Mouse (Mus musculus) heart, postnatal 0 days (tissue): ENCODE measurements at regions not wholly inside any gene's neighbourhood (a gene's known extent, or its start where the extent isn't known, plus 50 kb on each side); places are given as distances from the start of the nearest gene placed in this dataset.

ENCODE experiments used
- ATAC-seq: fragments of 200-750 bp; cut with Nextera tagmentation; 2 replicates; pipeline ENCODE4 v1.8.0; 2017; ENCODE audit warnings: low read depth, moderate number of reproducible peaks, moderate library complexity; ENCODE audit not compliant: insufficient read depth
- DNase-seq: peaks from one replicate; pipeline ENCODE4 v3.0.0-alpha.2; 2016; ENCODE audit warnings: low spot score
- H3K27ac ChIP-seq: fragments of 300-500 bp; sonication (generic); 2 replicates; pipeline ENCODE4 v1.5.1; 2014; ENCODE audit warnings: low read depth, mild to moderate bottlenecking
- H3K27me3 ChIP-seq: fragments of 300-500 bp; sonication (generic); 2 replicates; pipeline ENCODE4 v1.6.1; 2014; ENCODE audit warnings: low read length, mixed read lengths; ENCODE audit not compliant: control insufficient read depth, insufficient read depth
- H3K36me3 ChIP-seq: fragments of 300-500 bp; sonication (generic); replicated peaks from 2 replicates; pipeline ENCODE4 v1.6.1; 2014; ENCODE audit warnings: low read length, mixed read lengths; ENCODE audit not compliant: control insufficient read depth, insufficient read depth
- H3K4me1 ChIP-seq: fragments of 300-500 bp; sonication (generic); 2 replicates; pipeline ENCODE4 v1.6.1; 2014; ENCODE audit warnings: antibody characterized with exemption; ENCODE audit not compliant: control insufficient read depth, insufficient read depth
- H3K4me2 ChIP-seq: fragments of 300-500 bp; sonication (generic); 2 replicates; pipeline ENCODE4 v1.6.1; 2014; ENCODE audit warnings: low read depth, mild to moderate bottlenecking, low read length, moderate library complexity
- H3K4me3 ChIP-seq: fragments of 300-500 bp; sonication (generic); 2 replicates; pipeline ENCODE4 v1.5.1; 2014; ENCODE audit warnings: low read depth, low read length
- H3K9ac ChIP-seq: fragments of 300-500 bp; sonication (generic); replicated peaks from 2 replicates; pipeline ENCODE4 v1.6.1; 2014; ENCODE audit warnings: low read depth, low read length, mixed read lengths
- H3K9me3 ChIP-seq: fragments of 300-500 bp; sonication (generic); replicated peaks from 2 replicates; pipeline ENCODE4 v1.6.1; 2016; ENCODE audit warnings: low read length; ENCODE audit not compliant: control insufficient read depth
- CTCF ChIP-seq: IDR thresholded peaks from 2 replicates; pipeline ENCODE4 v1.5.1; 2016; ENCODE audit warnings: antibody characterized with exemption, control low read depth, low read depth
- EP300 ChIP-seq: IDR thresholded peaks from 2 replicates; pipeline ENCODE4 v1.6.1; 2016; ENCODE audit warnings: antibody characterized with exemption, low read depth
- WGBS: fragments of 180-500 bp; shearing (Covaris S2); extraction: QIAGEN DNeasy Blood & Tissue Kit; methylation state at CpG from one replicate; pipeline ENCODE4 v1.1.7; 2014; 5-methylcytosine and 5-hydroxymethylcytosine counted together

DNA sequence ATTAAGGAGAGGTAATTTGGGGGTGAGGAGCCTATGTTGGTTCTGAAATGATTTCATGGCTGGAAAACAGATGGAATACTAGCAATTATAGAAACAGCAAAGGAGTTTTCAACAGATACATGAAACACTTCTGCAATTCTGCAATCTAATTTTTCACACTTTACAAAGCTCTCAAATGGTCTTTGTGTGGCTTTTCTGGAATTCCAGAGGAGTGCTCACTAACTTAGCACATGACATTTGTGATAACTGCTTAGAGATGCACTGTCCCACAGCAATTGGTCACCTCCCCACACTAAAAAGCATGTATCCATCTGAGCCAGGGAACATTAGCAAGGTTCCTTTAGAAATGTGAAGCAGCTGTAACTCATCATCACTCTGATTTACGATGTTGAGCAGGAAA, 560.1 kb downstream of the Cenpc1 start:
- 48% methylated on average over 1 of the region's 1 CpGs for WGBS
- H3K4me3 ChIP-seq, result no peak overlapping the region
- H3K9me3 ChIP-seq, result no peaks in the 10 kb centered on the region; the same call in 1 of the 2 replicates
- no peak overlapping the region for H3K27ac ChIP-seq
- no peaks in the 10 kb centered on the region for H3K4me1 ChIP-seq
- TF ChIP-seq EP300, result no peak
- TF ChIP-seq CTCF, result no peak
- H3K27me3 ChIP-seq, result no peaks in the 10 kb centered on the region
- DNase-seq (no peak), ATAC-seq (no peak)
- no peaks in the 10 kb centered on the region for H3K36me3 ChIP-seq
- H3K9ac ChIP-seq, result no peak overlapping the region
- H3K4me2 ChIP-seq, result no peak overlapping the region

DNA sequence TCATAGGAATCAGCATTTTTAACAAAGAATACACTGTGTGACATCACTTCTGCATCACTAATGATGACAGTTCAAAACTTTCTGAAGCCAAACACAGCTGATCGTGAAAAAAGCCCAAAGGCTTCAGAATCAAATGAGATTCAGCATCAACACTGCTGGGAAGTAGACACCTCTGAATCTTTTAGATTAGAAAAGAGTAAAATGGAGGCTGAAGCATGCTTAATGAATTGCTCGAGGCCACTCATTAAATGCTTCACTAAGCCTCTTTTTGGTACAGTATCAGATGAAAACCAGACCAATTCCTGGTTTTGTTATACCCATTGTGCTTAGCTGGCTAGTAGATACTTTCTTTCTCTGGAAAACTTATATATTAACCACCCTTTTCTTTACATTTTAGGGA, 568.1 kb downstream of the Cenpc1 start:
- no peak for DNase-seq
- TF ChIP-seq CTCF, result no peak
- TF ChIP-seq EP300, result no peak
- H3K27me3 ChIP-seq, result no peaks in the 10 kb centered on the region
- H3K4me1 ChIP-seq, result no peaks in the 10 kb centered on the region
- H3K27ac ChIP-seq, result no peak overlapping the region
- no peak for ATAC-seq
- H3K4me2 ChIP-seq, result no peak overlapping the region
- H3K4me3 ChIP-seq, result no peak overlapping the region
- H3K36me3 ChIP-seq, result no peaks in the 10 kb centered on the region
- WGBS, result 53% methylated on average over 2 of the region's 2 CpGs
- no peak overlapping the region for H3K9ac ChIP-seq
- H3K9me3 ChIP-seq, result no peaks in the 10 kb centered on the region

DNA sequence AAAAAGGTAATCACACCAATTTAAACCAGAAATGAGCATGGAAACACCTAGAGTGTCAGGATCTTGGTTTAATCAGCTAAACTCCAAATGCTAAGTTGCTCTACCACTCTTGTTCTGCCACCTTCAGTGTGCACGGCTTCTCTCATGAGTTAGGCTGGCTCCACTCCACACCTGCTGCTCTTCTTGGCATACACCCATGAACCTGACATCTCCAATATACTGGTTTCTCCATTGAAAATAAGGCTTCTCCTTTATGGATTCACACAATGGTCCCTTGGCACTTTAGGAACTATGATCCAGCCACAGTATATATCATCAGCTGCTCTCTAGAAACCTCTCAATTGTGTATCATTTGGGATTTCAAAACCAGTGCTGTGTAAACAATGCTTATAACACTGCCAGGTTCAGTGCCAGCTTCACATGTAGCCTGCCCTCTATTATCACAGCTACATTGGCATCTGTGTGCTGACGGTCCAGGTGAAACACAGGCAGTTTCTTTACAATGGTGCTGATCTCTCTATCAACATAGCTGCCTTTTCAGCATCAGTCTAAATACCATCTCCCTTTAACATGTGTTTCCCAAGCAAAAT, 579.6 kb downstream of the Cenpc1 start:
- no peak for DNase-seq
- no peak overlapping the region for H3K9ac ChIP-seq
- H3K4me3 ChIP-seq, result no peak overlapping the region
- H3K36me3 ChIP-seq, result no peaks in the 10 kb centered on the region
- H3K4me1 ChIP-seq, result no peaks in the 10 kb centered on the region
- peaks cover 7% of the 10 kb centered on the region; the same call in 1 of the 2 replicates for H3K9me3 ChIP-seq
- TF ChIP-seq EP300 (no peak), CTCF (no peak)
- H3K4me2 ChIP-seq, result no peak overlapping the region
- H3K27me3 ChIP-seq, result no peaks in the 10 kb centered on the region
- ATAC-seq, result no peak
- WGBS, result 67% methylated on average over 2 of the region's 2 CpGs
- H3K27ac ChIP-seq, result no peak overlapping the region

DNA sequence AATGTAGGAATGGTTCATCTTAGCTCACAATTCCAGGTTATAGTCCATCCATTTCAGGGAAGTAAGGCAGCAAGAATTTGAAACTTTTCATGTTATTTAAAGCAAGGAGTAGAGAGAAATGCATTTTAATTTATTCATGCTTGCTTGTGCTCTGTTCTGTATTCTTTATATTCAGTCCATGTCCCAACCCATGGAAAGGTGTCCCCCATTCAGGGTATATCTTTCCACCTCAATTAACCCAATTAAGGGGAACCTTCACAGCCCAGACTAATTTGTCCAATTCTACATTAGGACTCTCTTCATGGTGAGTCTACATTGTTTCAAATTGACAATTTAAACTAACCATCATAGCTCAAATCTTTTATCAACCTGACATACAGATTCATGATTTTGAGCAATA, 580.2 kb downstream of the Cenpc1 start:
- no peak for DNase-seq
- Histone ChIP-seq H3K27me3 (no peaks in the 10 kb centered on the region), H3K4me1 (no peaks in the 10 kb centered on the region), H3K4me3 (no peak overlapping the region), H3K27ac (no peak overlapping the region), H3K4me2 (no peak overlapping the region), H3K9me3 (peaks cover 7% of the 10 kb centered on the region; the same call in 1 of the 2 replicates), H3K36me3 (no peaks in the 10 kb centered on the region), H3K9ac (no peak overlapping the region)
- no peak for TF ChIP-seq CTCF
- no peak for TF ChIP-seq EP300
- no peak for ATAC-seq

DNA sequence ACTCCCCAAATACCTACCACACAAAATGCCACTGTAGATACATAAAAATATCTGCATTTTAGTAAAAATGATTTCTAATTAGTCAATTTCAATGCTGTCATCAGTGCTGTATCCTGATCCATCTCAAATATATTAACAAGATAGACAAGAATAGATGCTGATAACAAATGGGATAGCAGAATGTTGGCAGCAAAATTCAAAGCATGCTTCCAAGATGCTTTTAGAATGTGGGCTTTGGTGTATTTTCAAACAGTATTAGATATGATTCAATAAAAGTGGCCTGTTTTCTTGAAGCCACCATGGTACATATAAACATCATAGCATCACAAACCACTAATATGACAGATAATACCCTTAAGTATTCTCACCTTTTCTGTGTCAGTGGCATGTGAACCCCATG, 597.6 kb downstream of the Cenpc1 start:
- TF ChIP-seq CTCF (no peak), EP300 (no peak)
- H3K4me1 ChIP-seq, result no peaks in the 10 kb centered on the region
- no peak overlapping the region for H3K27ac ChIP-seq
- no peaks in the 10 kb centered on the region for H3K27me3 ChIP-seq
- H3K9ac ChIP-seq, result no peak overlapping the region
- no peaks in the 10 kb centered on the region for H3K9me3 ChIP-seq
- H3K36me3 ChIP-seq, result no peaks in the 10 kb centered on the region
- H3K4me2 ChIP-seq, result no peak overlapping the region
- DNase-seq (no peak), ATAC-seq (no peak)
- no peak overlapping the region for H3K4me3 ChIP-seq

DNA sequence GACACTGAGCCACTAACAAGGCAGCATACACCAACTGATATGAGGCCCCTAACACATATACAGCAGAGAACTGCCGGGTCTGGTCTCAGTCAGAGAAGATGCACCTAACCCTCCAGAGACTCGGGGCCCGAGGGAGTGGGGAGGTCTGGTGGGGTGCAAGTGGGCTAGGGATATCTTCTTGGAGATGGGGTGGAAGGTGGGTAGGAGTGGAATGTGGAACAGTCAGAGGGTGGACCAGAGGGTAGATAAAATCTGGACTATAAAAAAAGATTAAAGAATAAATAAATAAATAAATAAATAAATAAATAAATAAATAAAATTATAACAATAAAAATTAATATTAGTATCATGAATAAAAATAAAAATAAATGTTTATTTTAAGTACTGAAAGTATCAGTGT, 598.2 kb downstream of the Cenpc1 start:
- no peak overlapping the region for H3K4me3 ChIP-seq
- WGBS, result 86% methylated on average over 3 of the region's 3 CpGs
- H3K9me3 ChIP-seq, result no peaks in the 10 kb centered on the region
- no peak overlapping the region for H3K27ac ChIP-seq
- TF ChIP-seq CTCF (no peak), EP300 (no peak)
- H3K4me1 ChIP-seq, result no peaks in the 10 kb centered on the region
- H3K27me3 ChIP-seq, result no peaks in the 10 kb centered on the region
- H3K9ac ChIP-seq, result no peak overlapping the region
- no peak for ATAC-seq
- DNase-seq, result no peak
- no peaks in the 10 kb centered on the region for H3K36me3 ChIP-seq
- H3K4me2 ChIP-seq, result no peak overlapping the region
